Mouse (Mus musculus): Measurements from ENCODE around the gene Irx3. TPM values are rescaled to one million over a fixed set of nuclear protein-coding genes. Genes with fewer than 3 reads are reported as not detected.

The Irx3 gene
- total and polyA plus RNA-seq, 3 experiments, result 2.0 TPM; not detected in 2

DNA sequence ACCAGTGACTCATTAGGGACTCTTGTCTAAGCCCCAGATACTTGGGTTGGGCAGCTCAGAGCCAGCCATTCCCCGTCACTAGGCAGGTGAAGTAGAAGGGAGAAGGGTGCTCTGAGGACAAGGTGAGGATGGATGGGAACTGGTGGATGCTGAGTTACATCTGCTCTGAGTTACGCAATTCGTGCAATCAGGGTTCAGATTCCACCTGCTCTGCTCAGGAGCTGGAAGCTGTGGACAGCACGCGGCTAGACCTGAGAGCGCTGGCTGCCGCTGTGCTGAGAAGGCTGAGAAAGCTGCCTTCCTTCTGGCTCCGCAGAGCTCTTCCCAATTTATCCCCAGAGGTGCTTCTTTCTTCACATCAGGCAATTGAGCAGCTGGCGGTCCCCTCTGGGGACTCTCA is 34.8 kb upstream of the Irx3 start:
- TF ChIP-seq CTCF (IDR thresholded peaks at IDR 0.05; ENCODE audit: low read depth, low read length) (no peak), TAL1 (conservative IDR thresholded peaks at IDR 0.05; ENCODE audit: low read depth, low read length) (no peak), GATA1 (IDR thresholded peaks at IDR 0.05; ENCODE audit: borderline replicate concordance, low read length) (no peak), GATA2 (IDR thresholded peaks at IDR 0.05; ENCODE audit: borderline replicate concordance, low read depth, low read length) (no peak), POLR2AphosphoS5 (IDR thresholded peaks at IDR 0.05; ENCODE audit: insufficient replicate concordance, low read depth, low read length) (no peak)
- Histone ChIP-seq H3K9me3 (replicated peaks) (peaks cover 62% of the 10 kb centered on the region), H3K27me3 (ENCODE audit: insufficient read depth, low read length) (no peaks in the 10 kb centered on the region), H3K4me1 (ENCODE audit: insufficient read depth, low read depth, low read length) (no peaks in the 10 kb centered on the region), H3K4me3 (ENCODE audit: low read depth, low read length) (no peak overlapping the region), H3K36me3 (replicated peaks) (no peaks in the 10 kb centered on the region)
- ATAC-seq (ENCODE audit: extremely low read depth, insufficient number of reproducible peaks, low FRiP score, poor library complexity, severe bottlenecking) (no peak), DNase-seq (ENCODE audit: low spot score) (no peak)

DNA sequence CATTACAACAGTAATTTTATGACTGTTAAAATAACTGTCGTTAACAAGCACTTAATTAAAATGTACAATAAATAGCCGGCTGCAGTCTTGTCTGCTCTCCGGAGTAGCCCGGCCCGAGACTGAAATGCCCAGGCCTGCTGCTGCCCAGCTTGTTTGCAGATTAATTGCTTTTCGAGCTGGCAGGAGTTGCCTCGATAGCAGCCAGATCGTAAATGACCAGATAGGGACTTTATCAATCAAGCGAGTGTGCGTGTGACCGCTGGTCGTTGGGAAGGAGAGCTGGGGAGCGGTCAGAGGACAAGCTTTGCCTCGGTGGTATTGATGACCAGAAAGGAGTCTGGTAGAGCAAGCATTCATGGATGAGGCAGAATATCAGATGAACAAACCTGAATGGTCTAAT is 25.8 kb upstream of the Irx3 start:
- Histone ChIP-seq H3K36me3 (replicated peaks) (no peaks in the 10 kb centered on the region), H3K4me3 (ENCODE audit: low read depth, low read length) (no peak overlapping the region), H3K4me1 (ENCODE audit: insufficient read depth, low read depth, low read length) (no peaks in the 10 kb centered on the region), H3K9me3 (replicated peaks) (peaks cover 74% of the 10 kb centered on the region), H3K27me3 (ENCODE audit: insufficient read depth, low read length) (no peaks in the 10 kb centered on the region)
- ATAC-seq (ENCODE audit: extremely low read depth, insufficient number of reproducible peaks, low FRiP score, poor library complexity, severe bottlenecking), result no peak
- no peak for DNase-seq (ENCODE audit: low spot score)
- no peak for TF ChIP-seq GATA1 (IDR thresholded peaks at IDR 0.05; ENCODE audit: borderline replicate concordance, low read length)
- no peak for TF ChIP-seq CTCF (IDR thresholded peaks at IDR 0.05; ENCODE audit: low read depth, low read length)
- TF ChIP-seq TAL1 (conservative IDR thresholded peaks at IDR 0.05; ENCODE audit: low read depth, low read length), result no peak
- TF ChIP-seq GATA2 (IDR thresholded peaks at IDR 0.05; ENCODE audit: borderline replicate concordance, low read depth, low read length), result no peak
- TF ChIP-seq POLR2AphosphoS5 (IDR thresholded peaks at IDR 0.05; ENCODE audit: insufficient replicate concordance, low read depth, low read length), result no peak

DNA sequence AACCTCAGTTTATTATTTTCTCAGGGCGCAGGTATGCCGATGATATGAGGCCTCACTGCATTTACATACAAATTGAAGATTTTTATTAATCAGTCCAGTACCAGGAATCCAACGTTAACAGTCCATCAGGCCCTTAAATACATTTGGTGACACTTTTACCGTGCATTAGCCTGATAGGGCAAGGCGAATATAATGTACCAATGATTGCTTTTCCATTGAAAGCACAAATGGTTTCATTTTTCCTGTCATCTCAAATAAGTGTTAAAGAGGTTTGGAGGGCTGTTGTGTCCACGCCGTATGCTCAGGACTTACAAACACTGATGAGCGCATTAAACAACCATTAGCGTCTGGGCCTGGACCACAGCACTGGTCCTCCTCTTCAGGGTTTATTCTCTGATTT is 25.3 kb upstream of the Irx3 start:
- ATAC-seq (ENCODE audit: extremely low read depth, insufficient number of reproducible peaks, low FRiP score, poor library complexity, severe bottlenecking) (no peak), DNase-seq (ENCODE audit: low spot score) (no peak)
- Histone ChIP-seq H3K4me1 (ENCODE audit: insufficient read depth, low read depth, low read length) (no peaks in the 10 kb centered on the region), H3K27me3 (ENCODE audit: insufficient read depth, low read length) (no peaks in the 10 kb centered on the region), H3K9me3 (replicated peaks) (peaks cover 70% of the 10 kb centered on the region), H3K36me3 (replicated peaks) (no peaks in the 10 kb centered on the region), H3K4me3 (ENCODE audit: low read depth, low read length) (no peak overlapping the region)
- TF ChIP-seq GATA1 (IDR thresholded peaks at IDR 0.05; ENCODE audit: borderline replicate concordance, low read length) (no peak), TAL1 (conservative IDR thresholded peaks at IDR 0.05; ENCODE audit: low read depth, low read length) (no peak), GATA2 (IDR thresholded peaks at IDR 0.05; ENCODE audit: borderline replicate concordance, low read depth, low read length) (no peak), POLR2AphosphoS5 (IDR thresholded peaks at IDR 0.05; ENCODE audit: insufficient replicate concordance, low read depth, low read length) (no peak), CTCF (IDR thresholded peaks at IDR 0.05; ENCODE audit: low read depth, low read length) (no peak)

DNA sequence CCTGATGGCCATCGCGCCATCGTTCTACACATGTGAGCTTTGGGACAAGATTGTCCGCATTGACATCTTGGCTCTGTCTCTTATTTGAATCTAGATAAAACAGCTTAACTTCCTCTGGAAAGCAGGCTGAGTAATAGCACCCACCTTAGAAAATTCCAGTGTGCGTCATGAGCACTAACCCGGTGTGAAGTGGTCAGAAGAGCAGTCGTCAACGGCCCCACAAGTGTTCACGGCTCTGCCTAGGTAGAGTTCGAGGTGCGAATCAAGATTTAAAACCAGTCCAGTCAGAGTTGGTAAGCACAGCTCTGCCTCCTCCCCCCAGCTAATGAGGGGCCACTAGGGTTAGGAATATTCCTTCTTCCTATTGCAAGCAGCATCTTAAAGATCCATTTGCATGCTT is 21.5 kb upstream of the Irx3 start:
- ATAC-seq (ENCODE audit: extremely low read depth, insufficient number of reproducible peaks, low FRiP score, poor library complexity, severe bottlenecking), result no peak
- H3K9me3 ChIP-seq (replicated peaks), result peaks cover 73% of the 10 kb centered on the region
- DNase-seq (ENCODE audit: low spot score), result no peak
- H3K4me3 ChIP-seq (ENCODE audit: low read depth, low read length), result no peak overlapping the region
- no peaks in the 10 kb centered on the region for H3K4me1 ChIP-seq (ENCODE audit: insufficient read depth, low read depth, low read length)
- H3K36me3 ChIP-seq (replicated peaks), result no peaks in the 10 kb centered on the region
- no peaks in the 10 kb centered on the region for H3K27me3 ChIP-seq (ENCODE audit: insufficient read depth, low read length)
- TF ChIP-seq GATA1 (IDR thresholded peaks at IDR 0.05; ENCODE audit: borderline replicate concordance, low read length) (no peak), CTCF (IDR thresholded peaks at IDR 0.05; ENCODE audit: low read depth, low read length) (no peak), POLR2AphosphoS5 (IDR thresholded peaks at IDR 0.05; ENCODE audit: insufficient replicate concordance, low read depth, low read length) (no peak), TAL1 (conservative IDR thresholded peaks at IDR 0.05; ENCODE audit: low read depth, low read length) (no peak), GATA2 (IDR thresholded peaks at IDR 0.05; ENCODE audit: borderline replicate concordance, low read depth, low read length) (no peak)

DNA sequence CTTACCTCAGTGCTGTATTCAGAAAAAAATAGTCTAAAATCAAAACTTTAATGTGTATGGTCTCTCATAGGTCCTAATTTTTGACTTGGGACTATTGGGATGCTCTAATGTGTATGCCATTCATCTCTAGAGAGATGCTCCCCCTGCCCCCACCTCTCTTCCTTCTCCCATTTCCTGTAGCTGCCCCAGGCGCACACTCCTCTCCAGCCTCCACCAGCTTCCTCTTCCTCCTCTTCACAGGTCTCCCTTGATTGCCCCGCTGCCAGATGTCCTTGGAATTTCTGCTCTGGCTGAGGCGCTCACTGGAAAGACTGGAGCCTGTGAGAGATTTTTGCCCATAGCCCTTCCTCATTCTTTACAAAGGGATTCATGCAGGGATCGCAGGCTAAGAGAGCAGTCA is 20.9 kb upstream of the Irx3 start:
- TF ChIP-seq POLR2AphosphoS5 (IDR thresholded peaks at IDR 0.05; ENCODE audit: insufficient replicate concordance, low read depth, low read length), result no peak
- TF ChIP-seq TAL1 (conservative IDR thresholded peaks at IDR 0.05; ENCODE audit: low read depth, low read length), result no peak
- TF ChIP-seq CTCF (IDR thresholded peaks at IDR 0.05; ENCODE audit: low read depth, low read length), result no peak
- Histone ChIP-seq H3K27me3 (ENCODE audit: insufficient read depth, low read length) (no peaks in the 10 kb centered on the region), H3K9me3 (replicated peaks) (peaks cover 75% of the 10 kb centered on the region)

DNA sequence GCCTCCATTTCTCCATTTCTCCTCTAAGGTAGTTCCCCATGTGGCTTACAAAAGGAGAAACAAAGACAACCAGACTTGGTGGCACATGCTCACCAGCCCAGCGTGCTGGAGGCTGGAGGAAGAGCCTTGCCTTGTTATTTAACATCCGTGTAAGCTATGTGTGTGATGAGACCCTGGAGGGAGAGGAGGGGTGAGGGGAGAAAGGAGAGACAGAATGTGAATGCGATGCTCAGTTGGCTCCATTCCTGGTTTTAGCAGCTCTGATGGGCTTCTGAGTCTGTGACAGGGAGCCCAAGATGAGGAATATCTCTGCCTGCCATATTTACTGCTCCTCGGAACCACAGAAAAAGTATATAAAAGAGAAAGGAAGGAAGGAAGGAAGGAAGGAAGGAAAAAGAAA is 20.1 kb upstream of the Irx3 start:
- DNase-seq (ENCODE audit: low spot score) (no peak), ATAC-seq (ENCODE audit: extremely low read depth, insufficient number of reproducible peaks, low FRiP score, poor library complexity, severe bottlenecking) (no peak)
- Histone ChIP-seq H3K9me3 (replicated peaks) (peaks cover 74% of the 10 kb centered on the region), H3K4me1 (ENCODE audit: insufficient read depth, low read depth, low read length) (no peaks in the 10 kb centered on the region), H3K4me3 (ENCODE audit: low read depth, low read length) (no peak overlapping the region), H3K36me3 (replicated peaks) (no peaks in the 10 kb centered on the region), H3K27me3 (ENCODE audit: insufficient read depth, low read length) (no peaks in the 10 kb centered on the region)
- no peak for TF ChIP-seq TAL1 (conservative IDR thresholded peaks at IDR 0.05; ENCODE audit: low read depth, low read length)

More for the DNA sequence above, 20.9 kb upstream of the Irx3 start:
- DNase-seq (ENCODE audit: low spot score) (no peak), ATAC-seq (ENCODE audit: extremely low read depth, insufficient number of reproducible peaks, low FRiP score, poor library complexity, severe bottlenecking) (no peak)
- Histone ChIP-seq H3K36me3 (replicated peaks) (no peaks in the 10 kb centered on the region), H3K4me3 (ENCODE audit: low read depth, low read length) (no peak overlapping the region), H3K4me1 (ENCODE audit: insufficient read depth, low read depth, low read length) (no peaks in the 10 kb centered on the region)

DNA sequence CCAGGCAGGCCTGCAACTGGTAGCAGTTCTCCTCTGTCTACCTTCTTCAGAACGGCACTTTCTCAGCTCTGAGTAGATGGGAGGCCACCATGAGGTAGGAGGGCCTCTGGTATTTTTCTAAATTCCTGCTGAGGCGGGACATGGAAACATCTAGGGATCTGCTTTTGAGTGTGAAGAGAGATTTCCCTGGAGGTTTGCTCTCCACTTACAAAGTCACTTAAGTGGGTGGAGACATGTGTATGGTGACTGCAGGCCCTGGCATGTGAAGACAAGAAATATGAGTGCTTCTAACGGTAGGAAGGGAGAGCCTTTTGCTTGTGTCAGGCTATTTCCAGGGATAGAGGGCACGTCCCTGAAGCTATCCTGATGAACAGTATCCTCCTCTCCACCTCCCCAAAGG is 17.9 kb upstream of the Irx3 start:
- ATAC-seq (ENCODE audit: extremely low read depth, insufficient number of reproducible peaks, low FRiP score, poor library complexity, severe bottlenecking) (no peak), DNase-seq (ENCODE audit: low spot score) (no peak)
- H3K4me3 ChIP-seq (ENCODE audit: low read depth, low read length), result no peak overlapping the region
- TF ChIP-seq POLR2AphosphoS5 (IDR thresholded peaks at IDR 0.05; ENCODE audit: insufficient replicate concordance, low read depth, low read length) (no peak), CTCF (IDR thresholded peaks at IDR 0.05; ENCODE audit: low read depth, low read length) (no peak), GATA2 (IDR thresholded peaks at IDR 0.05; ENCODE audit: borderline replicate concordance, low read depth, low read length) (no peak), TAL1 (conservative IDR thresholded peaks at IDR 0.05; ENCODE audit: low read depth, low read length) (no peak), GATA1 (IDR thresholded peaks at IDR 0.05; ENCODE audit: borderline replicate concordance, low read length) (no peak)
- H3K4me1 ChIP-seq (ENCODE audit: insufficient read depth, low read depth, low read length), result no peaks in the 10 kb centered on the region
- no peaks in the 10 kb centered on the region for H3K27me3 ChIP-seq (ENCODE audit: insufficient read depth, low read length)
- peaks cover 66% of the 10 kb centered on the region for H3K9me3 ChIP-seq (replicated peaks)
- H3K36me3 ChIP-seq (replicated peaks), result no peaks in the 10 kb centered on the region

Data from G1E (cell line).